Mouse (Mus musculus) heart, adult 2 months (tissue): ENCODE data around the gene Sorbs2. TPM values are rescaled to one million over a fixed set of nuclear protein-coding genes. Genes with fewer than 3 reads are reported as not detected.

Source experiments
- DNase-seq, 2 experiments: peaks; one replicate each; pipeline ENCODE4 v3.0.0; 2021
- H3K27ac ChIP-seq: fragments of 200-600 bp; 2 replicates; pipeline ENCODE4 v1.8.1; 2022
- H3K27me3 ChIP-seq: fragments of 200-500 bp; 2 replicates; pipeline ENCODE4 v1.6.1; 2012; ENCODE audit warnings: mild to moderate bottlenecking, low read length, inconsistent platforms, mixed read lengths; ENCODE audit not compliant: control insufficient read depth, insufficient read depth
- H3K36me3 ChIP-seq: fragments of 200-500 bp; 2 replicates; pipeline ENCODE4 v1.6.1; 2012; ENCODE audit warnings: low read length, inconsistent platforms; ENCODE audit not compliant: control insufficient read depth, insufficient read depth
- H3K4me1 ChIP-seq: fragments of 200-500 bp; 2 replicates; pipeline ENCODE4 v1.6.1; 2011; ENCODE audit warnings: low read length; ENCODE audit not compliant: control insufficient read depth, insufficient read depth
- H3K4me3 ChIP-seq: fragments of 200-600 bp; 2 replicates; pipeline ENCODE4 v1.8.1; 2022
- H3K79me2 ChIP-seq: fragments of 200-500 bp; replicated peaks from 2 replicates; pipeline ENCODE4 v1.6.1; 2012; ENCODE audit warnings: mild to moderate bottlenecking, inconsistent platforms, low read length, moderate library complexity, mixed read lengths; ENCODE audit not compliant: control insufficient read depth, insufficient read depth
- H3K9ac ChIP-seq: fragments of 200-500 bp; 2 replicates; pipeline ENCODE4 v1.6.1; 2012; ENCODE audit warnings: low read depth, mild to moderate bottlenecking, control low read depth, inconsistent platforms, low read length, mixed read lengths
- CTCF ChIP-seq: fragments of 200-600 bp; IDR thresholded peaks from 2 replicates; pipeline ENCODE4 v1.8.1; 2022; ENCODE audit warnings: antibody characterized with exemption, mild to moderate bottlenecking, moderate library complexity
- EP300 ChIP-seq: fragments of 200-500 bp; IDR thresholded peaks from 2 replicates; pipeline ENCODE4 v1.6.1; 2011; ENCODE audit warnings: low read depth, low read length, control low read depth; ENCODE audit not compliant: insufficient read depth
- POLR2A ChIP-seq: fragments of 200-500 bp; IDR thresholded peaks from 2 replicates; pipeline ENCODE4 v1.6.1; 2011; ENCODE audit warnings: mild to moderate bottlenecking, low read depth, low read length, control low read depth; ENCODE audit not compliant: insufficient read depth
- WGBS: fragments of 180-500 bp; shearing (Covaris S2); methylation state at CpG from one replicate; pipeline ENCODE4 v1.1.7; 2018; 5-methylcytosine and 5-hydroxymethylcytosine counted together
- intact Hi-C: fragments of 180-260 bp; cut with DNase I; formaldehyde crosslinking; loops from one replicate; pipeline ENCODE4 v1.15.1; 2025
- polyA plus RNA-seq: library from polyadenylated mRNA; depleted of rRNA; stranded (reverse); fragments of >200 nt; gene quantifications from 2 replicates; pipeline ENCODE4 v1.2.3, GENCODE M21; 2012
- total RNA-seq, 2 experiments: library from RNA; stranded (reverse); gene quantifications; 2 replicates each; pipeline ENCODE4 v1.2.3; 2021

The Sorbs2 gene
- total and polyA plus RNA-seq, 3 experiments: 233 to 581 (median 506) TPM

- Histone ChIP-seq H3K4me1 (no peaks in the 10 kb centered on the region), H3K79me2 (0 out of 2 replicates have a peak, but pooled peaks cover 1% of the 10 kb centered on the region), H3K4me3 (no peak overlapping the region), H3K27ac (no peak overlapping the region), H3K27me3 (no peaks in the 10 kb centered on the region), H3K36me3 (peaks cover 2% of the 10 kb centered on the region; the same call in 1 of the 2 replicates), H3K9ac (no peak overlapping the region)
- 77% methylated on average over 12 of the region's 12 CpGs for WGBS
- intact Hi-C loops: no loop called here
- no peak for DNase-seq
- TF ChIP-seq EP300: no peak
- 0 out of 2 replicates have a peak, but pooled peaks have one; percentile 16 for TF ChIP-seq CTCF
Observed at GRCm38 (mm10) chr8:45751512-45752502, 244.2 kb downstream of the Sorbs2 start.

GRCm38 (mm10) chr8:45755482-45755881 is 247.9 kb downstream of the Sorbs2 start:
- intact Hi-C loops: no loop called here
- 0 out of 2 replicates have a peak, but pooled peaks cover 1% of the 10 kb centered on the region for H3K79me2 ChIP-seq
- no peak overlapping the region for H3K4me3 ChIP-seq
- no peak overlapping the region for H3K9ac ChIP-seq
- H3K36me3 ChIP-seq: peaks cover 1% of the 10 kb centered on the region; the same call in 1 of the 2 replicates
- WGBS: 88% methylated on average over 9 of the region's 9 CpGs
- no peaks in the 10 kb centered on the region for H3K27me3 ChIP-seq
- H3K4me1 ChIP-seq: no peaks in the 10 kb centered on the region
- DNase-seq: no peak
- no peak for TF ChIP-seq EP300
- TF ChIP-seq CTCF: no peak
- TF ChIP-seq POLR2A: no peak
- no peak overlapping the region for H3K27ac ChIP-seq

DNA sequence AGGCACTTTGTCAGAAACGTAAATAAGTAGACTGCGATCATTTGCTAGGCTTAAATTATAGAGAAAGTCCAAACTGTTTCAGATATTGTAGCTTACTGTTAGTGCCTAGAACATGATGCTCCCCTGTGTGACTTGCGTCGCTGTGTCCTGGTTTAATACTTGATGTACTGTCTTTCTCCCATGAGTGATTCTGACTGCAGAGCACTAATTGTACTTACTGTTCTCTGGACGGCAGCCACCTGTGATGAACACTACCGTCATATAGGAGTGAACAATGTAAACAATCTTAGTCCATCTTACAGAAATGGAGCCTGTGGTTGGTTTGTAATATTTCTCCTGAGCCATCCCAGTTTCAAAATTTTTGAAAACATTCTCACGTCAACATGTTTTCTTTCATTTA is 248.4 kb downstream of the Sorbs2 start:
- H3K27ac ChIP-seq: no peak overlapping the region
- 0 out of 2 replicates have a peak, but pooled peaks cover 1% of the 10 kb centered on the region for H3K79me2 ChIP-seq
- no peaks in the 10 kb centered on the region for H3K27me3 ChIP-seq
- H3K9ac ChIP-seq: no peak overlapping the region
- H3K4me1 ChIP-seq: no peaks in the 10 kb centered on the region
- no peak for DNase-seq
- no peak for TF ChIP-seq CTCF
- no peak for TF ChIP-seq POLR2A
- TF ChIP-seq EP300: no peak
- peaks cover 5% of the 10 kb centered on the region; the same call in 1 of the 2 replicates for H3K36me3 ChIP-seq
- intact Hi-C loops: no loop called here
- WGBS: 84% methylated on average over 7 of the region's 7 CpGs
- no peak overlapping the region for H3K4me3 ChIP-seq

DNA sequence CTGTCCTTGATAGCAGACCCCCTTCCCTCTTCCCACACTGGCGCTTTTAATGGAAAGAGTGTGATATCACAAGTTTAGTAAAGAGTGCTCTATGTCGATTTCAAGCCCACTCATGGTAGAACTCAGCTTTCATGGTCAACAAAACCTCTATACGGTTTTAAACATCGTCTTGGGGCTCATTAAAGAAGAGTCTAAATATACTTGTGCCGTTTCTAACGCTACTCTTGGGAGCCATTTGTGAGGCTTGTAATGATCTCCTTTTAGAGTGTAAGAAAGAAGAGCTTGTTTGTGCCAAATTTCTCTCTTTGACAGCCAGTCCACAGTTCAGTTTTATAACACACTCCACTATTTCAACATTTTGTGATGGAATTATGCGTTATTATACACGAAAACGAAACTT is 253.0 kb downstream of the Sorbs2 start:
- intact Hi-C loops: no loop called here
- Histone ChIP-seq H3K27me3 (no peaks in the 10 kb centered on the region), H3K4me3 (no peak overlapping the region), H3K27ac (no peak overlapping the region), H3K9ac (no peak overlapping the region), H3K36me3 (peaks cover 15% of the 10 kb centered on the region), H3K4me1 (no peaks in the 10 kb centered on the region), H3K79me2 (no peaks in the 10 kb centered on the region)
- no peak for TF ChIP-seq POLR2A
- no peak for DNase-seq
- WGBS: 82% methylated on average over 9 of the region's 9 CpGs

GRCm38 (mm10) chr8:45761053-45761452 is 253.5 kb downstream of the Sorbs2 start:
- no peaks in the 10 kb centered on the region for H3K79me2 ChIP-seq
- H3K4me1 ChIP-seq: no peaks in the 10 kb centered on the region
- no peak overlapping the region for H3K27ac ChIP-seq
- no peak overlapping the region for H3K4me3 ChIP-seq
- H3K36me3 ChIP-seq: peaks cover 15% of the 10 kb centered on the region
- intact Hi-C loops: no loop called here
- TF ChIP-seq EP300 (no peak), POLR2A (no peak), CTCF (no peak)
- no peak for DNase-seq
- H3K9ac ChIP-seq: no peak overlapping the region
- 80% methylated on average over 1 of the region's 1 CpGs for WGBS
- no peaks in the 10 kb centered on the region for H3K27me3 ChIP-seq

DNA sequence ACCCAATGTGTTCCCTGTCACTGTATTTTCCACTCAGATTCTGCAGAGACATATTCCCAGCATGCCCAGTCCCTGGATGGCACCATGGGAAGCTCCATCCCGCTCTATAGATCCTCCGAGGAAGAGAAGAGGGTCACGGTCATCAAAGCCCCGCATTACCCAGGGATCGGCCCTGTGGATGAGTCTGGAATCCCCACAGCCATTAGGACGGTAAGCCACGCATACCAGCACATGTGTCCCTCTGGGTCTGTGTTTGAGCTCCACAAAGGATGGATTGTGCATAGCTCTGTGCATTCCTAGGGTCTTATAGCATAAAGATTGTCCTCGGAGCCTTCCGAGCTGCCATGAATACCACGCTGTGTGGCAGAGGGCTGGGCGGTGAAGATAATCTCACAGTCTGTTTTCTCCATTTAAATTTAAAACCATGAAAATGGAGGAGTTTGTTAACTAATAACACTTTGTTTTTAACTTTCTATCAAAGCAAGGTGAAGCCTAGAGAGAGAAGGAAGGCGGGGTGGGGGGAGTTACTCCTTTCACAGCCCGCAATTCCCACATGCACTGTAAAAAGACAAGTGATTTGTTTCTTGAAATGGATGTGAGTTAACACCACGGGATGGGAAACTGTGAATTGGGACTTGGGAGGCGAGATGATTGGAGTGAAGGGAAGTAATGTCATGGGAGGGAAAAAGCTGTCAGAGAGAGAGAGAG is 255.5 kb downstream of the Sorbs2 start:
- Histone ChIP-seq H3K27ac (no peak overlapping the region), H3K9ac (no peak overlapping the region), H3K36me3 (peaks cover 15% of the 10 kb centered on the region), H3K4me3 (no peak overlapping the region), H3K27me3 (no peaks in the 10 kb centered on the region), H3K79me2 (no peaks in the 10 kb centered on the region), H3K4me1 (no peaks in the 10 kb centered on the region; the same call in 1 of the 2 replicates)
- no peak for TF ChIP-seq POLR2A
- no peak for TF ChIP-seq CTCF
- no peak for TF ChIP-seq EP300
- intact Hi-C loops: no loop called here
- 74% methylated on average over 15 of the region's 15 CpGs for WGBS
- no peak for DNase-seq
